Mouse (Mus musculus): ENCODE measurements at regions not wholly inside any gene's neighbourhood (a gene's known extent, or its start where the extent isn't known, plus 50 kb on each side); places are given as distances from the start of the nearest gene placed in this dataset.

GRCm38 (mm10) chr17:67569865-67570264 lies 62.7 kb downstream of the Lrrc30 start:
- no peak for ATAC-seq (ENCODE audit: insufficient number of reproducible peaks, low FRiP score, low TSS enrichment)

- no peak for ATAC-seq (ENCODE audit: insufficient number of reproducible peaks, low FRiP score, low TSS enrichment)
Measured at GRCm38 (mm10) chr17:67566216-67566615, 66.3 kb downstream of the Lrrc30 start.

GRCm38 (mm10) chr17:67565746-67566145 lies 66.8 kb downstream of the Lrrc30 start:
- no peak for ATAC-seq (ENCODE audit: insufficient number of reproducible peaks, low FRiP score, low TSS enrichment)

GRCm38 (mm10) chr17:67564845-67565244 lies 67.7 kb downstream of the Lrrc30 start:
- ATAC-seq (ENCODE audit: insufficient number of reproducible peaks, low FRiP score, low TSS enrichment) = no peak

GRCm38 (mm10) chr17:67563036-67563435 lies 69.5 kb downstream of the Lrrc30 start:
- ATAC-seq (ENCODE audit: insufficient number of reproducible peaks, low FRiP score, low TSS enrichment) = no peak

- ATAC-seq (ENCODE audit: insufficient number of reproducible peaks, low FRiP score, low TSS enrichment) = no peak
Measured at GRCm38 (mm10) chr17:67561802-67562201, 70.7 kb downstream of the Lrrc30 start.

- ATAC-seq (ENCODE audit: insufficient number of reproducible peaks, low FRiP score, low TSS enrichment) = no peak
Measured at GRCm38 (mm10) chr17:67557351-67557870, 75.1 kb downstream of the Lrrc30 start.

- ATAC-seq (ENCODE audit: insufficient number of reproducible peaks, low FRiP score, low TSS enrichment) = no peak
Measured at GRCm38 (mm10) chr17:67552581-67553139, 79.9 kb downstream of the Lrrc30 start.

- ATAC-seq (ENCODE audit: insufficient number of reproducible peaks, low FRiP score, low TSS enrichment) = no peak
Measured at GRCm38 (mm10) chr17:67548966-67549700, 83.4 kb downstream of the Lrrc30 start.

GRCm38 (mm10) chr17:67544410-67544809 lies 88.1 kb downstream of the Lrrc30 start:
- ATAC-seq (ENCODE audit: insufficient number of reproducible peaks, low FRiP score, low TSS enrichment) = no peak

GRCm38 (mm10) chr17:67532331-67532730 lies 100.2 kb downstream of the Lrrc30 start:
- ATAC-seq (ENCODE audit: insufficient number of reproducible peaks, low FRiP score, low TSS enrichment) = no peak

GRCm38 (mm10) chr17:67520848-67521411 lies 111.6 kb downstream of the Lrrc30 start:
- ATAC-seq (ENCODE audit: insufficient number of reproducible peaks, low FRiP score, low TSS enrichment) = no peak

- ATAC-seq (ENCODE audit: insufficient number of reproducible peaks, low FRiP score, low TSS enrichment) = no peak
Measured at GRCm38 (mm10) chr17:67515601-67516147, 116.8 kb downstream of the Lrrc30 start.

- ATAC-seq (ENCODE audit: insufficient number of reproducible peaks, low FRiP score, low TSS enrichment) = no peak
Measured at GRCm38 (mm10) chr17:67514387-67515241, 117.9 kb downstream of the Lrrc30 start.

GRCm38 (mm10) chr17:67512699-67513450 lies 119.6 kb downstream of the Lrrc30 start:
- no peak for ATAC-seq (ENCODE audit: insufficient number of reproducible peaks, low FRiP score, low TSS enrichment)

GRCm38 (mm10) chr17:67512008-67512407 lies 120.5 kb downstream of the Lrrc30 start:
- no peak for ATAC-seq (ENCODE audit: insufficient number of reproducible peaks, low FRiP score, low TSS enrichment)

GRCm38 (mm10) chr17:67509921-67510320 lies 122.6 kb downstream of the Lrrc30 start:
- no peak for ATAC-seq (ENCODE audit: insufficient number of reproducible peaks, low FRiP score, low TSS enrichment)

- ATAC-seq (ENCODE audit: insufficient number of reproducible peaks, low FRiP score, low TSS enrichment) = no peak
Measured at GRCm38 (mm10) chr17:67509091-67509618, 123.4 kb downstream of the Lrrc30 start.

- ATAC-seq (ENCODE audit: insufficient number of reproducible peaks, low FRiP score, low TSS enrichment) = no peak
Measured at GRCm38 (mm10) chr17:67508353-67508752, 124.2 kb downstream of the Lrrc30 start.
